Mouse (Mus musculus) Patski (cell line): ENCODE measurements around the gene Rsf1. TPM values are rescaled to one million over a fixed set of nuclear protein-coding genes. Genes with fewer than 3 reads are reported as not detected.

Experiments
- ATAC-seq: fragments of 100-300 bp; one replicate; pipeline ENCODE4 v1.8.0; 2021
- CTCF ChIA-PET: fragments of 350-600 bp; sonication (Branson Sonifier 250); formaldehyde crosslinking; loops from one replicate; lab custom pipeline; 2022; ENCODE audit warnings: inconsistent platforms; lab: Charles Lee
- POLR2A ChIA-PET: fragments of 350-600 bp; sonication (Branson Sonifier 250); formaldehyde crosslinking; loops from one replicate; lab custom pipeline; 2022; ENCODE audit warnings: antibody characterized with exemption, inconsistent platforms; lab: Charles Lee
- DNase-seq: peaks from one replicate; pipeline ENCODE4 v3.0.0-alpha.2; 2011; ENCODE audit warnings: low read depth, low spot score
- H3K27me3 ChIP-seq: fragments of 371-371 bp; one replicate; pipeline ENCODE4 v1.5.1; 2021
- CTCF ChIP-seq: fragments of 100-300 bp; IDR thresholded peaks from one replicate; pipeline ENCODE4 v1.5.1; 2021
- in situ Hi-C: fragments of 300-500 bp; cut with MboI; formaldehyde crosslinking; loops from 3 replicates; pipeline ENCODE4 v1.11.1; 2018; ENCODE audit warnings: low pct_unique_long_range_greater_than_20kb, mixed read lengths
- polyA plus RNA-seq: library from polyadenylated mRNA; unstranded; gene quantifications from one replicate; pipeline ENCODE4 v1.2.3, GENCODE M21; 2021

Rsf1 gene
- polyA plus RNA-seq, 1 experiment from 2014 or later: 22.8 TPM

DNA sequence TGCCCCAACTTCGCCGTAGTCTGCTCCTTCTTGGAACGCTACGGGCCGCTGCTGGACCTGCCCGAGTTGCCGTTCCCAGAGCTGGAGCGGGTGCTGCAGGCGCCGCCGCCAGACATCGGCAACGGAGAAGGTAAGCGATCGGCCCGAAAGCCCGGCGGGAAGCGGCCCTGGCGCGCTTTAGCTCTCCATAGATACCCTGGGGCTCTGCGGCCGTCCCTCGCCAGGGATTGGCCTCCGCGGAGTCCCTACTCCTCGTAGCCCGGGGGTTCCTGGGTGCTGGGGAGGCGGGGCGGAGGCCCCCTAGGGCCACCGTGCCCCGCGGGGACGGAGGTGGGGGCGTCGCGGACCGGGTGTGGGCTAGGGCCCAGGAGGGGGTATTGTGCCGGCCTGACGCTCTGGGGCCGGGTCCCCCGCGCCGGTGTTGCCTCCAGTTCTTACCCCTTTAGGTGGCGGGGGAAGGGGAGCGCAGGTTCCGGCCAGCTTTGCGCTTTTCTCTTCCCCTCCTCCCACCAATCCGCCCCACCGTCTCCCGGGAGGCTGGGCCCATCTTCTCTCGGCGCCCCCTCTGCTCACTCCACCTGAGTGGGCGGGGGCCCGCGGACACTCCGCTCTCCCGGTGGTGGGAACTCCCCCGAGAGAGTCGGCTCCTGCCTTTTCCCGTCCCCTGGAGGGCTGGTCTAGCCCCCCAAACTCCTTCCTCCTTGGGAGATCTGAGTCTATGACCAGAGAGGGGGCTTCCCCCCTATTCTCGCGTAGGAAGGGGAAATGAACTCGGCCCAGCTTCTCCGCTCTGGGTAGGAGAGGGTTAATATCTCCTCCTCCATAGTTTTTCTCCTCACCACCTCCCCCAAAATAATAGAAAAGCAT, 520 bp downstream of the Rsf1 start:
- in situ Hi-C loops: loop anchor here (5.0 kb wide), 1 partner anchor 98 kb away; the partner anchor contains the start of gene Ints4
- CTCF ChIA-PET: interaction anchor here (1.1 to 1.2 kb wide), 2 partner anchors 8 to 13 kb away, joined by 4 read pairs; no protein-coding TSS in a partner anchor
- ATAC-seq: peak; percentile 11

DNA sequence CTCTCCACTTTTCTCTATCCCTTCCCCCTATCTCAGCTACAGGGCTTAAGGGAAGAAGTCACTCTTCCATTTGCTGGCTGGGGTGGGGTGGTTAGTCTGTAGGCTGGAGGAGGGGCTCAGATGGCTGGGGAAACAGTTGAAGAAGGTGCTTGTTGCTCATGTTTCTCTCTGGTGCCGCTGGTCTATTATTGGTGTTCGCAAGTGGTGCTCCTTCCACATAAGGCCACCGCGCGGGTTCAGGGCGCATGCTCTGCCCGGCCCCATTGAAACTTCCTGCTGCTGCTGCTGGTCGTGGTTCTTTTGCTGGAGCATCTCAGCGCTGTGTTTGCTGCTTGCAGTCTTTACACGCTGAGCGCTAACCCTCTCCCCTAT, 1.1 kb downstream of the Rsf1 start:
- ATAC-seq (peak; percentile 36), DNase-seq (peak; percentile 37)
- no peaks in the 10 kb centered on the region for H3K27me3 ChIP-seq
- CTCF ChIA-PET: interaction anchor here (1.1 kb wide), 1 partner anchor 8 kb away, joined by 4 read pairs; no protein-coding TSS in a partner anchor
- in situ Hi-C loops: no loop called here
- no peak for TF ChIP-seq CTCF
- POLR2A ChIA-PET: interaction anchor here (0.9 kb wide), 1 partner anchor 207 kb away, joined by 3 read pairs; no protein-coding TSS in a partner anchor

More for the DNA sequence above, 520 bp downstream of the Rsf1 start:
- DNase-seq: no peak
- no peak for TF ChIP-seq CTCF
- H3K27me3 ChIP-seq: no peaks in the 10 kb centered on the region
- POLR2A ChIA-PET: interaction anchor here (0.9 kb wide), 1 partner anchor 208 kb away, joined by 3 read pairs; no protein-coding TSS in a partner anchor

DNA sequence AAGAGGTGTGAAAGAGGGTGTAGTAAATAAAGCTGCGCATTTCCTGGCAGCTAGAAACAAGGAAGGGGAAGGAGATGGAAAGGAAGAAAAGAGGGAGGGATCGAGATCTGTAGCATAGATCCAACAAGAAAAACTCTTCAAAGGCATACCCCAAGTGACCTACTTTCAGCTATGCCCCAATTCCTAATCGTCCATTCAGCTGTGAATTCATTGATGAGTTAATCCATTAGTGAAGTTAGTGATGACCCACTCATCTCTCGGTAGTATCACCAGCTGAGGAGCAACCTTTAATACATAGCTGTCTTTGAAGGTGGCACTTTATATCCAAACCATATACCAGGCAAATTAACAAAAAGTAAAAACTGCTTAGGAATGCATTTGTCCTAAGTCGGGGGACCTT, 8.8 kb downstream of the Rsf1 start:
- no peak for DNase-seq
- ChIA-PET POLR2A (no interaction called here), CTCF (no interaction called here)
- no peak for ATAC-seq
- in situ Hi-C loops: no loop called here
- no peaks in the 10 kb centered on the region for H3K27me3 ChIP-seq
- TF ChIP-seq CTCF: no peak

- ATAC-seq (no peak), DNase-seq (no peak)
- no peaks in the 10 kb centered on the region for H3K27me3 ChIP-seq
- TF ChIP-seq CTCF: no peak
- in situ Hi-C loops: no loop called here
- ChIA-PET CTCF (interaction anchor here (1.0 kb wide), 1 partner anchor 12 kb away, joined by 3 read pairs; no protein-coding TSS in a partner anchor), POLR2A (no interaction called here)
Measured at GRCm38 (mm10) chr7:97590488-97590887, 10.8 kb downstream of the Rsf1 start.

DNA sequence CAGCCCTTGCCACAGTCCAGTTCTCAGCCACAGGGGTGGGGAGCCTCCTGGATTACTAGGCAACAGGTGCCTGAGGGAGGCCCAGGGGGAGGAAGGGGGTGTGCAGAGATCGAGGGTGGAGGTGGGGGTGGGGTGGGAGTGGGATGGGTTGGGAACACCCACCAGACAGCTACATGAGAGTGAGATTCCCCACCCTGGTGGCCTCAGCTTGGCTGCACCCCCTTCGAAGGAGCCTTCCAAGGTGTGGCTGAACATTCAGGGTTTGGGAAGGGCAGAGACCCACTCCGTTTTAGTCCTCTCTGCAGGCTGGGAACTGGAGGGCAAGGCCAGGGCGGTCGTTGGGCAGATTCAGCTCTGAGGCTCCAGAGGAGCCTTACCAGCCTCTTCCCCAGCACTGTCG, 11.6 kb downstream of the Rsf1 start:
- H3K27me3 ChIP-seq: no peaks in the 10 kb centered on the region
- no peak for TF ChIP-seq CTCF
- CTCF ChIA-PET: no interaction called here
- DNase-seq: no peak
- POLR2A ChIA-PET: no interaction called here
- no peak for ATAC-seq
- in situ Hi-C loops: no loop called here

- in situ Hi-C loops: no loop called here
- ATAC-seq (no peak), DNase-seq (no peak)
- no peaks in the 10 kb centered on the region for H3K27me3 ChIP-seq
- POLR2A ChIA-PET: no interaction called here
- CTCF ChIA-PET: interaction anchor here (2.1 kb wide), 1 partner anchor 13 kb away, joined by 4 read pairs; the partner anchor contains the start of genes Aamdc and Rsf1
- TF ChIP-seq CTCF: no peak
Measured at GRCm38 (mm10) chr7:97592396-97592795, 12.7 kb downstream of the Rsf1 start.

DNA sequence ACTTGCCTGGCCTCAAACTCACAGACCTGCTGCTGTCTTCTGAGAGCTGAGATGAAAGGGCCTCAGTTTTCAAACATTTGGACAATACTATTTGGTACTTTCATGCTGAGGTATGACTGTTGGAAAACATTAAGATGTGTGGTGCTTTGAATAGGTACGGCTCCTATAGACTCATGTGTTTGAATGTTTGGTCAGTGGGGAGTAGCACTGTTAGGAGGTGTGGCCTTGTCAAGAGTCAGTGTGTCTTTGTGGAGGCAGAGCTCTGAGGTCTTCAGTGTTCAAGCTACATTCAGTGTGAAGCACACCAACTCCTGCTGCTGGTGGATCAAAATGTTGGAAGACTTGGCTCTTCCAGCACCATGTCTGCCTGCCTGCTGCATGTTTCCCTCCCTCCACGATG, 13.8 kb downstream of the Rsf1 start:
- in situ Hi-C loops: no loop called here
- DNase-seq (no peak), ATAC-seq (no peak)
- ChIA-PET CTCF (interaction anchor here (0.9 to 2.1 kb wide), 4 partner anchors 9 to 19 kb away, joined by 3 to 5 read pairs (median 4); partner anchors contain the start of genes Aamdc and Rsf1), POLR2A (interaction anchor here (0.8 kb wide), 1 partner anchor 15 kb away, joined by 3 read pairs; the partner anchor contains the start of gene Aamdc)
- no peak for TF ChIP-seq CTCF
- H3K27me3 ChIP-seq: no peaks in the 10 kb centered on the region

GRCm38 (mm10) chr7:97598548-97598947, 18.9 kb downstream of the Rsf1 start:
- POLR2A ChIA-PET: no interaction called here
- no peak for DNase-seq

DNA sequence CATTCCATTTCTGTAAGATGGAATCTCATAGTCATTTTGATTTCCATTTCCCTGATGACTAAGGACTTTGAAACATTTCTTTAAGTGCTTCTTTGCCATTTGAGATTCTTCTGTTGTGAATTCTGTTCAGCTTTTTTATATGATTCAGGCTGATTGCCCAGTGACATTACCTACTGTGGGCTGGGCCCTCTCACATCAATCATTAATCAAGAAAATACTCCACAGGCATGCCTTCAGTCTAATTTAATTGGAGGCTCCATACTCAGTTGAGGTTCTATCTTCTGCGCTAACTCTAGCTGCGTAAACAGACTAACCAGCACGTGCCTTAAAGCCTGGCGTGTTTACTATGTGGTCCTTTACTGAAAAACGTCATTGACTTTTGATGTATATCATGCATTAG, 41.7 kb downstream of the Rsf1 start:
- POLR2A ChIA-PET: no interaction called here

More at GRCm38 (mm10) chr7:97598548-97598947, 18.9 kb downstream of the Rsf1 start:
- no peak for ATAC-seq
- CTCF ChIA-PET: no interaction called here
- in situ Hi-C loops: no loop called here
- TF ChIP-seq CTCF: no peak
- no peaks in the 10 kb centered on the region for H3K27me3 ChIP-seq

DNA sequence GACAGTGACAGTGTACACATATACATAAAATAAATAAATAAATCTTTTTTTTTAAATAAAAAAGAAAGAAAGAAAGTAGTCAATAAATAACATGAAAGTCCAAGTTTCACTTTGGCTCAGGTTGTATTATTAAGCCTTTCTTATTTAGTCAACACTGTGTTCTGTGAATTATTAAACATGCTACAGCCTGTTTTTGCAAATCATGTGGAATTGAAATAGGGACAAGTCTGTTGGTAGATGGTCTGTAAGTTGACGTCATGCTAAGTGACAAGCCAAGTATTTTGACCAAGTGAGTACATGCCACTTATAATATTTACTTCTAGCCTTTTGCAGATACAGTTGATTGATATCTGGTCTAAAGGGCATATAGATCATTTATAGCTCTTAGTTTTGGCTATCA, 43.0 kb downstream of the Rsf1 start:
- H3K27me3 ChIP-seq: no peaks in the 10 kb centered on the region
- ATAC-seq (no peak), DNase-seq (no peak)
- CTCF ChIA-PET: interaction anchor here (1.1 kb wide), 1 partner anchor 10 kb away, joined by 3 read pairs; no protein-coding TSS in a partner anchor
- in situ Hi-C loops: no loop called here
- TF ChIP-seq CTCF: no peak
- POLR2A ChIA-PET: no interaction called here

More for the DNA sequence above, 41.7 kb downstream of the Rsf1 start:
- ATAC-seq (no peak), DNase-seq (no peak)
- CTCF ChIA-PET: interaction anchor here (1.2 kb wide), 1 partner anchor 9 kb away, joined by 3 read pairs; no protein-coding TSS in a partner anchor
- H3K27me3 ChIP-seq: no peaks in the 10 kb centered on the region
- no peak for TF ChIP-seq CTCF
- in situ Hi-C loops: no loop called here

DNA sequence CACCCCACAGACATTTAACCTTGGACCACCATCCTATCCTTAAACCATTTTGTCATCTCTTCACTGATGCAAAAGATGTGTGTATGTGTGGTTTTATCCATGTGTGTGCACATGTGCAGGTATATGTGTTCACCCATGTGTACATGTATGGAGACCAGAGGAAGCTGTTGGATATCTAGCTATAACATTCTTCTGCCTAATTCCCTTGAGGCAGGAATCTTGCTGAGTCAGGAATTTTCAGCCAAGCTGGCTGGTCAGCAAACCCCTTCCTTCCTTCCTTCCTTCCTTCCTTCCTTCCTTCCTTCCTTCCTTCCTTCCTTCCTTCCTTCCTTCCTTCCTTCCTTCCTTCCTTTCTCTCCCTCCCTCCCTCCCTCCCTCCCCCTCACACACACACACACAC, 43.7 kb downstream of the Rsf1 start:
- CTCF ChIA-PET: no interaction called here
- POLR2A ChIA-PET: no interaction called here
- in situ Hi-C loops: no loop called here
- ATAC-seq: no peak
- TF ChIP-seq CTCF: no peak
- H3K27me3 ChIP-seq: no peaks in the 10 kb centered on the region
- DNase-seq: no peak
